Mouse (Mus musculus): ENCODE results near the gene Mlx.
"Not testable (repeated sequence)": the region's sequence is repeated elsewhere in the genome, so short reads cannot be mapped to it uniquely, and the experiment has no call there.

The Mlx gene

GRCm38 (mm10) chr11:101098231-101098630, 11.2 kb downstream of the Mlx start:
- no peak for DNase-seq (ENCODE audit: low read depth)

DNA sequence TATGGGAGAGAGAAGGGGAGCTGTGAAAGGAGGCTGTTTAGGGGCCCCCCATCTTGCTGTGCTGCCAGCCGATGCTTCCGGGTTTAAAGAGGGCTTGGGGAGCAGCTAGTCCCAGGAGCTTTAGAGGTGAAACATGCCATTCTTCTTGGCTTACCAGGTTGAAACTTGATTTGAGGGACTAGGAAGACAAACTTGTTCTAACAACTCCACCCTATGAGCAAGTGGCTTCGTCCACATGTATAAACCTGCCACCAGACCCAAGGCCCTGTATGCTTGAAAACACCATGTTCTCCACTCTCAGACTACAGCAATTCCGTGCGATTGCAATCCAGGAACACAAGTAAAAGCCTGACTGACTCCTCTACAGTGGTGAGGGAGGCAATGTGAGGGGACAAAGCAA, 15.9 kb downstream of the Mlx start:
- DNase-seq (ENCODE audit: low read depth) = no peak

- DNase-seq (ENCODE audit: low read depth) = no peak
Measured at GRCm38 (mm10) chr11:101109351-101109750, 22.3 kb downstream of the Mlx start.

DNA sequence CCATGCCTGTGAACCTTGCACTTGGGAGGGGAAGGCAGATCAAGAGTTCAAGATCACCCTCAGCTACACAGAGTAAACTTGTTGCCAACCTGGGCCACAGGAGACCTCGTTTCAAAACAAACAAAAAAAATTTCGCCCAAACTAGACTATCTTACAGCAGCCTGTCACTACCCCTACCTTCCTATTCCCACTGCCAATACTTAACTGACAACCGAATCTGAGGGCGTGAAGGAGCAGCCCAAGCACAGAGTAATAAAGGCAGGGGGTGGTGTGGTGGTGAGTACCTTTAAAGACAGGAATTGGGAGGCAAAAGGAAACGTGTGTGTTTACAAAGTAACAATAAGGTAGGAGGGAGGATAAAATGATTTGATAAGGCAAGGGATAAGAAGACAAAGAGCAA, 23.6 kb downstream of the Mlx start:
- no peak for DNase-seq (ENCODE audit: low read depth)

DNA sequence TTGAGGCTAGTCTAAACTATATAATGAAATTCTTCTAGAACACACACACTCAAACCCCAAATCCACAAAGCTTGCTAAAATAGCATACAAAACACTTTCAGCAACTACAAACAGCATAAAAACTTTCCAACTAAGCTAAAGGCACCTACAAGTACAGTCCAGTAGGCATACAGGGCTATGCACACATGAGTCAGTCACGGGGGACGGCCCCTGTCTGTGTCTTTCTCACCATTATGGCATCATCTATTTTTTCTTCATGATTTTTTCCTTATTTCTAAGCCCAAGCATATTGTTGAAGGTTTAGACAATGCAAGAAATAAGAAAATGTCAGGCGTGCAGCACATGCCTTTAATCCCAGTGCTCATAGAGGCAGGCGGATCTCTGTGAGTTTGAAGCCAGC, 24.1 kb downstream of the Mlx start:
- no peak for DNase-seq (ENCODE audit: low read depth)

- DNase-seq (ENCODE audit: low read depth) = no peak
Measured at GRCm38 (mm10) chr11:101112186-101112585, 25.1 kb downstream of the Mlx start.

DNA sequence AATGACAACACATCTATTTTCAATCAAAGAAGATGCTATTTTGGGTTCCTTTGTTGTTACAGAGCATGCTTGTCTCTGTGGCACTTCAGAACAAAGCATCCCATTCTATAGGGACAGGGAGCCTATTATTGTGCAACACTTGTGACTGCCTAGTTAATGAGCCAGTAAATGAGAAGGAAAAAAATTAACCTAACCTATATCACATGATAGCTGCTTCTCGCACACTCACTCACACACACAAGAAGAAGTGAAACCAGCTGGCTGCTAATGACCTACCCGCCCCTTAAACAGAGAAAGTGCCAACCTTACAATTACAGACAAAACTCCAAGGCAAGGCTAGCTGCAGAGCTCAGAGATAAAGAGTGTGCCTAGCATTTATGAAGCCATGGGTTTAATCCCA, 28.5 kb downstream of the Mlx start:
- no peak for DNase-seq (ENCODE audit: low read depth)

DNA sequence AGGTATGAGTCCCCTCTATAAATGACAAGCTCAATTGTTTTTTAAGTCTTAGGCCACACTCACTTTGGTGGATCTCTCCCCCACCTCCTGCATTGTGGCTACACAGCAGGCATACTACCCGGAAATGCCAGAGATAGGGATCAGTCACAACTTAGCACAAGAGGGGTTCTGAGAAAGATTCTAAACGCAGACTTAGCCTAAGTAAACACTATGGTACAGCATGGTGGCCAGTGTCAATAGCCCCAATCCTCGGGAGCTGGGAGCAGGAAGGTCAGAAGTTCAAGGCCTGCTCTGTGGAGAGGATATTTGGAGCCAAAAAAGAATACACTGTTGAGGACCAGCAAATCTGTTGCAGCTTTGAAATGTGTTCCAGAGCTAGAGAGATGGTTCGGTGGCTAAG, 31.0 kb downstream of the Mlx start:
- DNase-seq (ENCODE audit: low read depth) = no peak

DNA sequence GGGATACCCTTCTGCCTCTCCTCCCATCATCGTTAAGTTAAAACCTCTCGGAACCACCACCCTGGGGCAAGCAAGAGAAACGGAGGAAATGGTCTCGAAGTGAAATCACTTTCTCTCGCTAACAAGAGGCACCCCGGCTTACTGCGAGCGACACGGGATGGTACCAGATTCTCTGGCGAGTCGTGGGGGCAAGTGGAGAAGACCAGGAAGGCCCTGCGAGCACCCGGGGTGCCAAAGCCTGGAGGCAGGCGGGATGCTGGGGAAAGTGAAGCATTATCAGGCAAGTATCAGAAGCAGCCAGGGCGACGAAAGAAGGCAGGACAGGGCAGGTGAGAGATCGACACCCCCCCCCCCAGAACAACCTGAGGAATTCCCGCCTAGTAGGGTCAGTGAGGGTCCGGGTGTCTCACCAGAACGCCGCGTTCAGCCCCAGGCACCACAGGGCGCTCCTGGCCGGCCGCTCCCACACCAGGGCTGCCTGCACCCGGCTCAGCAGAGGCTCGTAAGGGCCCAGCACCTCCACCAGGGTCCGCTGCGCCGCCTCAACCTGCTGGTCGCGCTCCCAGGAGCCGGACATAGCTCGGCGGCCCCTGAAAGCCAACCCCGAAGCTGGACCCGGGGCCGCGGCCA, 32.2 kb downstream of the Mlx start:
- DNase-seq (ENCODE audit: low read depth) = no peak

DNA sequence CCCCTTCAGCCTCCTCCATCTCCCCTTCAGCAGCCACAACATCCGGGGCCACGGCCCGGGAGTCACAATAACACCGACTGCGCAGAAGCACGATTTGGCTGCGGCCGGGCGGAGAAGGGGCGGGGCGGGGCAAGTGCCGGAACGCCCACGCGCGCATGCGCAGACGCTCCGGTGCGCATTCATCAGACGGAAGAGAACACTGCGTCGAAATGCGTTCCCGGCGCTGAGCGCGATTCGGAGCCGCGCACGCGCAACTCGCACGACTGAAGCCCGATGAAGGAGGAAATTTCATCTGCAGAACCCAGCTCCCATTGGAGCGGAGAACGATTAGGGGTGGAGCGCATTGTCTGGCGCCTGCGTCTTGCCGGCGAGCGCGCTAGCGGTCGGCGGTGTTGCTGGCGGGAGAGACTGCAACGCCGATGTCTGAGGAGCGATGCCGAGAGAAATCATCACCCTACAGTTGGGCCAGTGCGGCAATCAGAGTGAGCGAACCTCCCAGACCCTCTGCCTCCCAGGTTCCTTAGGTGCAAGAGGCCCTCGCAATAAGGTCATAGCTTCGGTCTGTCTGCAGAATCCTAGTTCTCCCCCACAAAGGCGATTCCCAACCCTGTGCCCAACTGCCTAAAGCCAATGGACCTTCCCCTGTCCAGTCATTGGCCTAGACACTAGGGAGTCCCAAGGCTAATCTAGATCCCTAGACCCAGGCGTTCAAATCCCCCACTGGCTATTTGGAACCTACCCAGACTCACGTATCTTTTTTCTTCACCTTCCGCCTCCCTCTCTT, 32.9 kb downstream of the Mlx start, which contains the start of the genes Retreg3 and Tubg1:
Gene Retreg3, minus strand, starts transcription at position 133 of the 784 bp plus-strand sequence.
Gene Tubg1, plus strand, starts transcription at position 178 of the 784 bp plus-strand sequence.
- DNase-seq (ENCODE audit: low read depth) = peak; percentile 97

GRCm38 (mm10) chr11:101120545-101121188, 33.6 kb downstream of the Mlx start:
- DNase-seq (ENCODE audit: low read depth) = no peak

- DNase-seq (ENCODE audit: low read depth) = not testable (repeated sequence)
Measured at GRCm38 (mm10) chr11:101124494-101124893, 37.4 kb downstream of the Mlx start.

DNA sequence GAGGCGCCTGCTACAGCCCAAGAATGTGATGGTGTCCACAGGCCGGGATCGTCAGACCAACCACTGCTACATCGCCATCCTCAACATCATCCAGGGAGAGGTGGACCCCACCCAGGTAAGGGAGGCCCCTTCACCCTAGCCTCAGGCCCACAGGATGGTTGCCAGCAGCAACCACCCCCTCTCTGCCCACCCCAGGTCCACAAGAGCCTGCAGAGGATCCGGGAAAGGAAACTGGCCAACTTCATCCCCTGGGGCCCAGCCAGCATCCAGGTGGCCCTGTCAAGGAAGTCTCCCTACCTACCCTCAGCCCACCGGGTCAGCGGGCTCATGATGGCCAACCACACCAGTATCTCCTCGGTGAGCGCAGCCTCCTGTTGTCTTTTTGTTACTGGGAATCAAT, 37.9 kb downstream of the Mlx start:
- not testable (repeated sequence) for DNase-seq (ENCODE audit: low read depth)

DNA sequence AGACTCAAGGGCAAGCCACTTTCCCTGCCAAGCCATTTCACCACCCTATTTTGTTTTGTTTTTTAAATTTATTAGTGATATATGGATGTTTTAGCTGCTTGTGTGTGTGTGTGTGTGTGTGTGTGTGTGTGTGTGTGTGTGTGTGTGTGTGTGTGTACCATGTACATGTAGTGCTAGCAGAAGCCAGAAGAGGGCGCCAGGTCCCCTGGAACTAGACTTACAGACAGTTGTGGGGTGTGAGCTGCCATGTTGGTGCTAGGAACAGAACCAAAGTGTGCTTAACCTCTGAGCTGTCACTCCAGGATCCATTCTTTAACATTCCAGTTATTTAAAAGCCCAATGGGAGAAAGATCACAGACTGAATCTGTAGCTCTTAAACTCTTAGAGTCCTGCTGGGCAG, 40.0 kb downstream of the Mlx start:
- DNase-seq (ENCODE audit: low read depth) = no peak

DNA sequence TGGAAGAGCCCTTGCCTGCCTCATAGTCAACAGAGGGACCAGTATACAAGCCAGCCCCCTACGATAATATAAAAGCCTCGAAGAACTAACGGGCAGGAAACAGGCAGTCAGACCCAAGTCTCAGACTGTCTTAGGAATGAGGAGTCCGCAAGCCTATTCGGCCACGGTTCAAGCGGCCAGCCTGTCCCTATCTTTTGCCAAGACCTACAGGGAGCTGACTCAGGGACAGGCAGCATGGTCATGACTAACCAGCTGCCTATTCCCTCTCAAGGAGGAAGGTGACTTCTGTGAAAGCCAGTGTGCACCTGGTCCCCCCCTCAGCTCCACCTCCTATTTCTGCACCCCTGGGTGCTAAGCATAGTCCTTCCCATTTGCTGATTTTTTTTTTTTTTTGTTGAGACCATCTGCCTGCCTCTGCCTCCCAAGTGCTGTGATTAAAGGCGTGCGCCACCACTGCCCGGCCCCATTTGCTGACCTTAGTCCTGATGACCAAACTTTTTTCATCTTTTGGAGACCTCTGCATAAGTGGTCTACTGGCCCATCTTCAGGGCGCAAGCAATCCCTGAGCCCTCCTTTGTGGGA, 42.0 kb downstream of the Mlx start:
- no peak for DNase-seq (ENCODE audit: low read depth)

GRCm38 (mm10) chr11:101130056-101130756, 43.1 kb downstream of the Mlx start:
- DNase-seq (ENCODE audit: low read depth) = no peak

DNA sequence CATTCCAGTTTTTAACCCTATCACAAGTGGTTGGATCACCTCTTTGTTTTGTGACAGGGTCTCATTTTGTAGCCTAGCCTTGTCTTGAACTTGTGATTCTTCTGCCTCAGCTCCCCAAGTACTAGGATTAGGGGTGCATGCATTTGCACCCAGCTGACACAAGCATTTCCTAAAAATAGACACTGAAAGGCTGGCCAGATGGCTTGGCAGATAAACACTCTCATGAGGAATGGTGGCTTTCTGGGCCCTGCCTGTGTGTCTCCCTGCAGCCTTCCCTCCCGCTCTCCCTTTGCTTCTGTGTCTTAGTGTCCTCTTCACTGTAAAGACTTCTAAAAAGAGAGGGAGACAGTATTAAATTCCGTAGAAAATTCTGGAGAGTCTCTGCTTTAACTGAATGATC, 44.1 kb downstream of the Mlx start:
- no peak for DNase-seq (ENCODE audit: low read depth)

DNA sequence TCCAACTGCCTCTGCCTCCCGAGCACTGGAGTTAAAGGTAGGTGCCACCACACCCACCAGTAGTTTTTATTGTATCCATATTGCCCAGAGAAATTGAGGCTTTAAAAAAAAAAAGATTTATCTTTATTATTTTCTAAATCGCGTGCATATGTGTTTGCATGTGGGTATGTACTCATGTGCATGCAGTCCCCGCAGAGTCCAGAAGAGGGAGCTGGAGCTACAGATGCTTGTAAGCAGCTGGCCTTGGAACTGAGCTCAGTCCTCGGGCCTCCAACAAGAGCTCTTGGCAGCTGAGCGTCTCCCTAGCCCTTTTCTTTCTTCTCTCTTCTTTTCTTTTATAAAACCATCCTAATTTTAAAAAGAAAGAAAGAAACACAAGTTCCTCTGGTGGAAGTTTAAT, 44.6 kb downstream of the Mlx start:
- no peak for DNase-seq (ENCODE audit: low read depth)

GRCm38 (mm10) chr11:101133037-101133436, 46.0 kb downstream of the Mlx start:
- DNase-seq (ENCODE audit: low read depth) = no peak

- no peak for DNase-seq (ENCODE audit: low read depth)
Measured at GRCm38 (mm10) chr11:101134217-101134865, 47.3 kb downstream of the Mlx start.

- DNase-seq (ENCODE audit: low read depth) = no peak
Measured at GRCm38 (mm10) chr11:101137000-101137399, 49.9 kb downstream of the Mlx start.
